Mouse (Mus musculus): ENCODE data around the gene Stk32c. TPM values are rescaled to one million over a fixed set of nuclear protein-coding genes. Genes with fewer than 3 reads are reported as not detected.

The Stk32c gene
- polyA plus RNA-seq, 2 experiments: 0.32 to 4.1 TPM

DNA sequence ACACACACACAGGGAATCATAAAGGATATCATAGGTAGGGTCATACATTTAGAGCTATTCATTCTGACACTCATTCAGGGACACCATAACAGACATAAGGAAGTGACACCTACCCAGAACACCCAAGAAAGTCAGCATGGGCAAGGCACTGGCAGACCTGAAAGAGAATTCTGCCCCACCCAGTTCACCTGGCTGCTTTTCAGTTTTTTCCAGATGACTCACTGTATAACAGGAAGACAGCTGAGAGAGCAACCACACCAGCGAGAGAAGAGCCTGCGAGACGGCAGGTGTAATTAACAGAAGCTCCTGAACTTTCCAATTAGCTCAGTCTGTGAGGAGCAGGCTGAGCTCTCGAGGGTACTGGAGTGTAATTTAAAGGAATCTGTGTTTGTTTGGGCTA, 44.0 kb downstream of the Stk32c start:
- 38% methylated on average over 4 of the region's 4 CpGs for WGBS
- no peak for TF ChIP-seq POLR2A (IDR thresholded peaks at IDR 0.05; ENCODE audit: borderline replicate concordance, extremely low read depth, insufficient read depth, insufficient read length)

GRCm38 (mm10) chr7:139164410-139164809, 48.7 kb downstream of the Stk32c start:
- no peaks in the 10 kb centered on the region for H3K4me1 ChIP-seq (ENCODE audit: control insufficient read depth, insufficient read depth, low read length)
- H3K9ac ChIP-seq (ENCODE audit: low read depth, low read length, severe bottlenecking): no peak overlapping the region
- H3K36me3 ChIP-seq (ENCODE audit: control insufficient read depth, insufficient read depth, low read length): no peaks in the 10 kb centered on the region
- DNase-seq (ENCODE audit: low spot score) (no peak), ATAC-seq (ENCODE audit: low FRiP score, low read depth) (no peak)
- H3K9me3 ChIP-seq (ENCODE audit: control insufficient read depth, low read length): no peaks in the 10 kb centered on the region
- no peak overlapping the region for H3K4me2 ChIP-seq (replicated peaks; ENCODE audit: low read depth, low read length, severe bottlenecking)
- H3K27ac ChIP-seq (replicated peaks; ENCODE audit: low read depth, low read length): no peak overlapping the region
- no peak overlapping the region for H3K4me3 ChIP-seq (replicated peaks; ENCODE audit: low read length)
- WGBS: 51% methylated on average over 5 of the region's 5 CpGs
- no peaks in the 10 kb centered on the region for H3K27me3 ChIP-seq (ENCODE audit: control insufficient read depth, insufficient read depth, low read length)
- TF ChIP-seq POLR2A (IDR thresholded peaks at IDR 0.05; ENCODE audit: borderline replicate concordance, extremely low read depth, insufficient read depth, insufficient read length): no peak

More for the DNA sequence above, 44.0 kb downstream of the Stk32c start:
- H3K4me1 ChIP-seq (ENCODE audit: control insufficient read depth, insufficient read depth, low read length): no peaks in the 10 kb centered on the region
- no peak overlapping the region for H3K27ac ChIP-seq (replicated peaks; ENCODE audit: low read depth, low read length)
- no peak overlapping the region for H3K9ac ChIP-seq (ENCODE audit: low read depth, low read length, severe bottlenecking)
- no peak for DNase-seq (ENCODE audit: low spot score)
- H3K27me3 ChIP-seq (ENCODE audit: control insufficient read depth, insufficient read depth, low read length): no peaks in the 10 kb centered on the region
- H3K9me3 ChIP-seq (ENCODE audit: control insufficient read depth, low read length): no peaks in the 10 kb centered on the region
- no peaks in the 10 kb centered on the region for H3K36me3 ChIP-seq (ENCODE audit: control insufficient read depth, insufficient read depth, low read length)
- no peak overlapping the region for H3K4me2 ChIP-seq (replicated peaks; ENCODE audit: low read depth, low read length, severe bottlenecking)
- no peak overlapping the region for H3K4me3 ChIP-seq (replicated peaks; ENCODE audit: low read length)
- ATAC-seq (ENCODE audit: low FRiP score, low read depth): no peak

GRCm38 (mm10) chr7:139158956-139159355, 54.2 kb downstream of the Stk32c start:
- Histone ChIP-seq H3K36me3 (ENCODE audit: control insufficient read depth, insufficient read depth, low read length) (no peaks in the 10 kb centered on the region), H3K27ac (replicated peaks; ENCODE audit: low read depth, low read length) (no peak overlapping the region), H3K9me3 (ENCODE audit: control insufficient read depth, low read length) (no peaks in the 10 kb centered on the region), H3K4me1 (ENCODE audit: control insufficient read depth, insufficient read depth, low read length) (no peaks in the 10 kb centered on the region), H3K9ac (ENCODE audit: low read depth, low read length, severe bottlenecking) (no peak overlapping the region), H3K27me3 (ENCODE audit: control insufficient read depth, insufficient read depth, low read length) (no peaks in the 10 kb centered on the region), H3K4me3 (replicated peaks; ENCODE audit: low read length) (no peak overlapping the region), H3K4me2 (replicated peaks; ENCODE audit: low read depth, low read length, severe bottlenecking) (no peak overlapping the region)
- ATAC-seq (ENCODE audit: low FRiP score, low read depth) (no peak), DNase-seq (ENCODE audit: low spot score) (no peak)
- no peak for TF ChIP-seq POLR2A (IDR thresholded peaks at IDR 0.05; ENCODE audit: borderline replicate concordance, extremely low read depth, insufficient read depth, insufficient read length)
- 69% methylated on average over 5 of the region's 5 CpGs for WGBS

GRCm38 (mm10) chr7:139158549-139158948, 54.6 kb downstream of the Stk32c start:
- WGBS: 77% methylated on average over 7 of the region's 7 CpGs
- ATAC-seq (ENCODE audit: low FRiP score, low read depth) (no peak), DNase-seq (ENCODE audit: low spot score) (no peak)
- Histone ChIP-seq H3K4me2 (replicated peaks; ENCODE audit: low read depth, low read length, severe bottlenecking) (no peak overlapping the region), H3K4me1 (ENCODE audit: control insufficient read depth, insufficient read depth, low read length) (no peaks in the 10 kb centered on the region), H3K9me3 (ENCODE audit: control insufficient read depth, low read length) (no peaks in the 10 kb centered on the region), H3K36me3 (ENCODE audit: control insufficient read depth, insufficient read depth, low read length) (no peaks in the 10 kb centered on the region), H3K27ac (replicated peaks; ENCODE audit: low read depth, low read length) (no peak overlapping the region), H3K9ac (ENCODE audit: low read depth, low read length, severe bottlenecking) (no peak overlapping the region), H3K27me3 (ENCODE audit: control insufficient read depth, insufficient read depth, low read length) (no peaks in the 10 kb centered on the region), H3K4me3 (replicated peaks; ENCODE audit: low read length) (no peak overlapping the region)
- no peak for TF ChIP-seq POLR2A (IDR thresholded peaks at IDR 0.05; ENCODE audit: borderline replicate concordance, extremely low read depth, insufficient read depth, insufficient read length)

DNA sequence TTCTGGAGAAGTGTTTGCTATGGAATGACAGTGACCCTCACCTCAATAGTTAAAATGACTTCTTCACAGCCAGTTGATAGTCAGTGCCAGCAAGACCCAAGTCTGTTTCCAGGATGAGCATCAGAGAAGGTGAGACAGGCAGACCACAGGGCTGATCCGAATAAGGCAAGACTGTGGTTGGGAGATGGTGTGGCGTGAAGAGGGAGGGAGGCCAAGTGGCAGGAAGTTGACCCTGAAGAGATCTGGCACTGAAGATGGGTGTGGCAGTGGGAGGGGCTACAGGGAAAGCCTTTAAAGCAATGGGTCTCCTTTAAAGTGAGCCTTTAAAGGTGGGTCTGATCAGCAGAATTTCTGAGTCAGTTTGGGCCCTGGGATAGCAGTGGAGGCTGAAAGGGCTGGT, 55.6 kb downstream of the Stk32c start:
- TF ChIP-seq POLR2A (IDR thresholded peaks at IDR 0.05; ENCODE audit: borderline replicate concordance, extremely low read depth, insufficient read depth, insufficient read length): no peak
- 36% methylated on average over 2 of the region's 2 CpGs for WGBS

More for the DNA sequence above, 55.6 kb downstream of the Stk32c start:
- H3K4me1 ChIP-seq (ENCODE audit: control insufficient read depth, insufficient read depth, low read length): no peaks in the 10 kb centered on the region
- ATAC-seq (ENCODE audit: low FRiP score, low read depth) (no peak), DNase-seq (ENCODE audit: low spot score) (no peak)
- no peak overlapping the region for H3K4me3 ChIP-seq (replicated peaks; ENCODE audit: low read length)
- no peaks in the 10 kb centered on the region for H3K27me3 ChIP-seq (ENCODE audit: control insufficient read depth, insufficient read depth, low read length)
- H3K36me3 ChIP-seq (ENCODE audit: control insufficient read depth, insufficient read depth, low read length): no peaks in the 10 kb centered on the region
- H3K27ac ChIP-seq (replicated peaks; ENCODE audit: low read depth, low read length): no peak overlapping the region
- H3K9me3 ChIP-seq (ENCODE audit: control insufficient read depth, low read length): no peaks in the 10 kb centered on the region
- no peak overlapping the region for H3K9ac ChIP-seq (ENCODE audit: low read depth, low read length, severe bottlenecking)
- no peak overlapping the region for H3K4me2 ChIP-seq (replicated peaks; ENCODE audit: low read depth, low read length, severe bottlenecking)
